Mouse (Mus musculus) heart, adult 9 months (tissue): Measurements from ENCODE around the gene Scn7a.
A peak's percentile ranks its signal among the peaks of the same experiment; 100 is the strongest.

Experiments
- DNase-seq, 2 experiments: peaks; one replicate each; pipeline ENCODE4 v3.0.0; 2022; ENCODE audit warnings: low spot score in 2 of 2

Gene Scn7a

GRCm38 (mm10) chr2:66784765-66785164 is at the start of gene Scn7a:
Gene Scn7a (minus strand): TSS chr2:66784914.
- DNase-seq: peak; percentile 59 to 62

- no peak for DNase-seq
Measured at GRCm38 (mm10) chr2:66827729-66828128, 43.0 kb upstream of the Scn7a start.

- no peak for DNase-seq
Measured at GRCm38 (mm10) chr2:66819862-66820559, 35.3 kb upstream of the Scn7a start.

DNA sequence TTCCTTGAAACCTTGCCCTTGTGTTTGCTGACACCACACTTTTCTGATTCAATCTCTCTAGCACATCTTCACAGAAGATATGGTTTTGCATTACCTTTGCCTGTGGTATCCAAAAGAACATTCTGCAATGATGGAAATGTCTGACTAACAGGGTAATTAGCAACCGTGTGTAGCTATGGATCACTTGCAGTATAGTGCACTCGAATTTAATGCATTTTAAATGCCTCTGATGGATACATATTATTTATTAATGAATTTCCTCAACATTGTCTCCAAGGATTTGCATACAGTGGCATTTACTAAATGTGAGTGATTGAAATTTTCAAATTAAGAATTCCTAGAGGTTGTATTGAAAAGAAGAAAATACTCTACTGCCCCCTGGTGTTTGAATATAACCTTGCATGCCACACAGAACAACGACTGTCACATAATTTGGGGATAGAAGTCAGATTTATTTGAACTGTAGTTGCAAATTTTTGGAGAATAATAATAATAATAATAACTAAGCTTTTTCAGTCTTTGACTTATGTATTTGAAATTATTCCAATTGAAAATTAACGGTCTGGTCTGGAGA is 15.0 kb upstream of the Scn7a start:
- DNase-seq: no peak

DNA sequence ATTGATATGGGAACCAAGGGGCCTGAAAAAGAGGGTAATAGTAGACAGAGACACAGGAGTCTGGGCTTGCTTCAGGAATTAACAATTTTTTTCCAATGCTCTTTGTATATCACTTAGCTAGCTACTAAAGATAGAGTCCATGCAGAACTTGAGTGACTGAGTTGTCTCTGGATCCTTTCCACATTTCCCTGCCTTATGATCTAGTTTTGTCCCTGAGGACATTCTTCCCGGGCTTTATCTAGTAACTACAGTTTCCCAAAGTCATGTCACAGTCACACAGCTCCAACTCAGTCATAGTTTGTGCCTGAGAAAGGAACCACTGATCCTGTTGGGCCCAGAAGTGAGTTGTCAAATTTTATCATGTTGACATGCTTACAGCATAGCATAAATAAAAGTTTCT is 12.8 kb upstream of the Scn7a start:
- DNase-seq: peak; percentile 62 to 63

DNA sequence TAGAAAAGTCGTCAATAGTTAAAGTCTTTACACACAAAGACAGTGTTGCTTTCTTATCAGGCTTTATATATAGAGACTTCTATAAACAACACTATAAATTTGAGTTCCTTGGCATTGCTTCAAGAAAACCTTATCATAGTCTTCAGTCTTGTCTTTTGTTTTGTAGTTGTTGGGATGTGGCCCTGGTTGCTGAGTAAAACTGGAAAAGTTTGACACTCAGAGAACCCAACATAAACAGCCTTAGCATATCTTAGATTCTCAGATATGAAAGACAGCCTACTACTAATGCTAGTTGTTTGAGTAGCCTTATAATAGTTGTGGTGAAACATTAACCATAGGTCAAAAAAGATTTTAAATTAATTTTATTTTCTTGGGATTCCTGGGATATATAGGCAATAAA is 6.9 kb upstream of the Scn7a start:
- DNase-seq: no peak

DNA sequence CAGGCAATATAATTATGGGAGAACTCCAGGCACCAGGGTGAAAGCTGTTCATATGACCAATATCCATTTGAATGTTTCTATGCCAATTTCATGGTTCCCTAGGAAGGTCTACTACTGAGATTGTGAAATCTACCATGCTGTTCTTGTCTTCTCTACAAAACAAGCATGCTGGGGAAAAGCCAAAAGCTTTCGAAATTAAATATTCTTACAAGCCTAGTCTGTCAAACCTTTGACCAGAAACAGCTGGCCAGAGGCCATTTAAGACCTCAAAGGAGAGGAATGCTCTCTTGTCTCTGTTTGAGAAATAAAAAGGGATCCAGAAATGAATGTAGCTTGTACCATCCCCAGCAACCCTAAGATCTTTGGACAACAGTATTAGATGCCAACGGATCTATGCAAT is 3.8 kb downstream of the Scn7a start:
- DNase-seq: peak; percentile 81 to 85

DNA sequence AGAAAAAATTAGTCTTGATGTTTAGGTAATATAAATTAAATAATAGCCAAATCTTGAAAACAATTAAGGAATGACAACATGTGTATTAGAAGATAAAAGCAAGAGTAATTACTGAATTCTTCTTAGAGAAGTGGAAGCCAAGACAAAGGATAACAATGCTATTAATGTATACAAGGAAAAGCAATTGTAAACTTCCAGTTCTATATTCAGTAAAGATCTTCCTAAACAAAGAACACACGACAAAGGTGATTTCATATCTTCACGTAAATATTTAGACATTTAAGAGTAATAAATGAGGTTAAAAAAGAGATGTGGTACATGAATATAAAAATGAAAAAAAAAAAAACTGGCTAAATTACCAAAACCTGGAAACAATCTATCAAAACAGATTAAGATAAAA is 16.7 kb downstream of the Scn7a start:
- DNase-seq: no peak

DNA sequence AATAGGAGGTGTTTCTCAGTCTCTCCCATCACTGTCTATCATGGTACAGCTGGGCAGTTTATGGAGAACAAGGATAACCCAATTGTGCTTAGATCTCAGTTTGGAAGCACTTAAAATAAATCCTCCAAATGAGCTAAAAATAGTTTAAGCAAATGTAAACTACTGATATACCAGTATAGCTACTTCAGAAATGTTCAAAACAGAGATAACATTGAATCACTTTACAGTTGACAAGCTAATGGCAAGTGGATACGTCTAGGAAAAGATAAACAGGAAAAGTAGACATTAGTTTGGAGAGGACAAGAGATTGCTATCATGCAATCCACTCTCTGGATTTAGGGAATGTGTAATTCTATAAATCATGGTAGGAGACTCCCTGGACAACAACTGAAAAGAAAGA is 19.5 kb downstream of the Scn7a start:
- DNase-seq: no peak

DNA sequence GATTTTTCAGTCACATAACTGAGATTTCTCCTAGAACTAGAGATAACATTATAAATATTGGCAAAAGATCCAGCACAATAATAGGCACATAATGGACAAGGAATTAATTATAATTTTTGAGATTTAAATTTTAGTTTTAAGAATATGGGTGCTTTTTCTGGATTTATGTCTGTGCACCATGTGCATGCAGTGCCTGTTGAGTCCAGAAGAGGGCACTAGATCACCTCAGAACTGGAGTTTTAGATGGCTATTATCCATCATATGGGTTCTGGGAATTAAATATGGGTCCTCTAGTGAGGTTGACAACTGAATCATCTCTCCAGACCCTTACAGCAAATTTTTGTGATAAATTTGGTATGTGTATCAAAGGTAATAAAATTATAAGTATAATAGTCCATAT is 21.8 kb downstream of the Scn7a start:
- DNase-seq: no peak

GRCm38 (mm10) chr2:66728002-66728401 is 56.7 kb downstream of the Scn7a start:
- no peak for DNase-seq

- DNase-seq: no peak
Measured at GRCm38 (mm10) chr2:66727585-66727974, 57.1 kb downstream of the Scn7a start.

GRCm38 (mm10) chr2:66726878-66727584 is 57.7 kb downstream of the Scn7a start:
- DNase-seq: no peak

DNA sequence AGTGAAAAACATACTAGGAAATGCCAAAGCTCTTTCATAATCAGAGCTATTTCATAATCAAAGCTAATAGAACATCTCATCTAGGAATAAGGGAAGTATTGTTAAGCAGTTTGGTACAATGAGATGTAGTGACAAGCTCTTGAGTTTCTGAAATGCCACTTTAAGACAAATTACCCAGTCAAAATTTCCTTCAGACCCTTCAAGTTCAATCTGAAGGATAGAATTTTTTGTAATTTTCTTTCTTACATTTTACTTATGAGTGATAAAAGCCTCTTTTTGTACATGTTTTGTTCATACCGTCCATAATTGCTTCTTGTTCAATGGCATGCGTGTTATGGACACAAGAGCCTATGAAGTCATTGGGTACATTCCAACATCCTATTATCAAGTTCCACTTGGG is 72.6 kb downstream of the Scn7a start:
- peak; percentile 7 to 19 for DNase-seq

DNA sequence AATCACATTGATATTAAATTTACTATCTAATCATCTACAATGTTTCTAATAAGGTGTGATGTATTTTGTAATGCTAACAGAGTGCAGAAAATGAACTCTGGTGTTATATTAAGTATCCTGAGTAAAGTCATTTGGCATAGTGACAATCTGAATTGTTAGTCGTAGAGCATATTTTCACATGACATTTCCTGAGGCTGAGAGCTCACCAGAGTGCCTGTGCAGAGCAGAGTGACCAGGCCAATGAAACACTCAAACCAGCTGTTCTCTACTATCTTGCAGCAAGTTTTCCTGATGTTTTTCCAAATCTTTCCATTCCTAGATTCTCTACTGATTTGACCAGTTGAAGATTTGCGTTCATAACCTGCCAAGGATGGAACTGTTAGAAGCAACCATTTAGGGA is 92.4 kb downstream of the Scn7a start:
- no peak for DNase-seq

GRCm38 (mm10) chr2:66661988-66662387 is 122.7 kb downstream of the Scn7a start:
- no peak for DNase-seq

DNA sequence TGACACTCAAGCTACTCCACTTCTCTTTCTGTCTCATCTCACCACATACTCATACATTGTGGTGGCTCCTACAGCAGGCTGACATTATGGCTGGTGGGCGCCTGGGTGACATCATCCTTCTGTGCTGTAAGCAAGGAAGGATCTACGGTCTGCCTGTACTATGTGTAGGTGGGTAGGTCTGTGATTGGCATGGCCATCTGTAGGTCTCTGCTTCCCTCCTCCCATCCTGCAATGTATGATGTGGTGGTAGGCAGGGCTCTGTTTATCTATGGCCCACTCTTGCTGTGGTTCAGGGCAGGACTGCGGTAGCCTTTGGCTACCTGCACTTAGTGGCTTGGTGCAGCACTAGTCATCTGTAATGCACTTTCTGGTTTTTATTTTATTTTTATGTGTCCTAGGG is 128.3 kb downstream of the Scn7a start:
- no peak for DNase-seq

DNA sequence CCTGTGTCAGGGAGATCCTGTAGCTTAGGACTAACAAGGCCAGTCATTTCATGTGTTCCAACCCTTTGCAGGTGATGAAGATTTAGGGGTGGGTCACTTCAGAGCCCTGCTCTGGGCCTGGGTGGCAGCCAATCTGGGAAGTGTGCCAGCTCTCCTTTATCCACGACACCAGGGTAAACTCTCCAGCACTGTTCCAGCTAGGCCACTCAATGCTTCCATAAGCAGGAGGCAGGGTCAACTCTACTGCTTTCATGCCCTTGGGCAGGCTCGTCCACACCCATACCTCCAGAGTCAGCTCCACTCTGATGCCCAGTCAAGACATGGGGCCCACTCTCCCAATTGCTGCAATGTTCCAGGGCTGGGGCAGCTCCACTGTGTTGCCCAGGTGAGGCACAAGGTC is 129.3 kb downstream of the Scn7a start:
- DNase-seq: no peak

GRCm38 (mm10) chr2:66644384-66644783 is 140.3 kb downstream of the Scn7a start:
- no peak for DNase-seq

GRCm38 (mm10) chr2:66634580-66635359 is 149.9 kb downstream of the Scn7a start, which contains the start of gene Scn9a:
Gene Scn9a (minus strand): TSS chr2:66634962.
- no peak for DNase-seq

DNA sequence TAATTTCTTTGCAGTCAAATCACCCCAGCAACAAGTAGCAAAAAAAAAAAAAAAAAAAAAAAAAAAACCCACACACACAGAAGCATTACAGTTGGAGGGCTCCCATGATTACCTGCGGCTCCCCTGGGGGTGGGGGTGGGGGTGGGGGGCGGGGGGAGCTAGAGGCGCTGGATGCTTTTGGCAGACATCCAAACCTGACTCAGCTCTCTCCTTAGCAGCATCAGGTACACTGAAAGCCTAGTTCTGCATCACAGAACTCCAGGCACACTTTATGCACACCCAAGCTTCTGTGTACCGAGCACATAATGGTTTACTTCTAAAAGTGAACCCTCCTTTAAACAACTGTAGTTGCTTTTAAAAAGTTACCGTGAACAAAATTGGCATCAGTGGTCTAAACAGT is 152.0 kb downstream of the Scn7a start:
- DNase-seq: no peak
